Mouse (Mus musculus): Measurements from ENCODE around the gene Chrnb1. TPM values are rescaled to one million over a fixed set of nuclear protein-coding genes. Genes with fewer than 3 reads are reported as not detected.

Gene Chrnb1
- polyA plus RNA-seq (2012; ENCODE audit: insufficient read depth, insufficient read length, low replicate concordance, missing spikeins) = not detected in 2 replicates

GRCm38 (mm10) chr11:69795168-69795982 is at the start of gene Chrnb1:
Gene Chrnb1 (minus strand): TSS chr11:69795943.
- Histone ChIP-seq H3K27ac (ENCODE audit: insufficient read depth, low read depth, low read length) (no peak within 1 kb of the TSS), H3K4me1 (ENCODE audit: control insufficient read depth, insufficient read depth, low read length) (peaks cover 12% of the 10 kb centered on the region), H3K4me3 (ENCODE audit: insufficient read depth, low read depth, low read length) (peak within 1 kb of the TSS; percentile 55)
- WGBS = 1% methylated on average over 52 of the region's 52 CpGs
- TF ChIP-seq CTCF (IDR thresholded peaks at IDR 0.05; ENCODE audit: insufficient read depth, low read depth, low read length) (no peak), POLR2A (IDR thresholded peaks at IDR 0.05; ENCODE audit: insufficient read depth, low read depth, low read length) (0 out of 2 replicates have a peak, but pooled peaks have one; percentile 15)

DNA sequence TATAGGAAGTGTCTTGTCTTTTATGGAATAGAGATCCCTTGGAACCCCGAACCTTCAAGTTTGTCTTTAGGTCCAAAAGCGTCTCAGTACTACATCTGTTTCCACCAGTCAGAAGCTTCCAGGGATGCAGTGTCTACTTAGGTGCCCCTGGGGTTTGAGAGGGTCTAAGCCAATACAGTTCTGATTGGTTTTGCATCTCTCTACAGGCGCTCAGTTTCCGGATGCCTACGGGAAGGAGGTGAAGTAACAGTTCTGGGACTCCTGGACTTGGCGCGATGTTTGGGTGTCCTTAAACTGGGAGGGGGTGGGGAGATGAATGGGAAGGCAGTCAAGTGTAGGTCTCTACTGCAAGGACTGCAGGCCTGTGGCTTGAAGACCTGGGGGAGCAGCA is 43.0 kb upstream of the Chrnb1 start:
- 0% methylated on average over 7 of the region's 7 CpGs for WGBS
- TF ChIP-seq CTCF (IDR thresholded peaks at IDR 0.05; ENCODE audit: insufficient read depth, low read depth, low read length) (no peak), POLR2A (IDR thresholded peaks at IDR 0.05; ENCODE audit: insufficient read depth, low read depth, low read length) (no peak)
- Histone ChIP-seq H3K4me1 (ENCODE audit: control insufficient read depth, insufficient read depth, low read length) (peaks cover 25% of the 10 kb centered on the region), H3K4me3 (ENCODE audit: insufficient read depth, low read depth, low read length) (peak overlapping the region; percentile 78), H3K27ac (ENCODE audit: insufficient read depth, low read depth, low read length) (peak overlapping the region; percentile 84)

GRCm38 (mm10) chr11:69837952-69838713 is 42.4 kb upstream of the Chrnb1 start, which contains the start of gene Tmem256:
Gene Tmem256 (plus strand): TSS chr11:69838514.
- H3K27ac ChIP-seq (ENCODE audit: insufficient read depth, low read depth, low read length) = peak within 1 kb of the TSS; percentile 84
- under 1% methylated on average over 34 of the region's 34 CpGs for WGBS
- peaks cover 28% of the 10 kb centered on the region for H3K4me1 ChIP-seq (ENCODE audit: control insufficient read depth, insufficient read depth, low read length)
- TF ChIP-seq CTCF (IDR thresholded peaks at IDR 0.05; ENCODE audit: insufficient read depth, low read depth, low read length) (no peak), POLR2A (IDR thresholded peaks at IDR 0.05; ENCODE audit: insufficient read depth, low read depth, low read length) (peak; percentile 87)
- H3K4me3 ChIP-seq (ENCODE audit: insufficient read depth, low read depth, low read length) = peak within 1 kb of the TSS; percentile 89

GRCm38 (mm10) chr11:69837604-69837951 is 41.8 kb upstream of the Chrnb1 start, which contains the start of gene Nlgn2:
Gene Nlgn2 (minus strand): TSS chr11:69837784.
- Histone ChIP-seq H3K4me1 (ENCODE audit: control insufficient read depth, insufficient read depth, low read length) (peaks cover 28% of the 10 kb centered on the region), H3K4me3 (ENCODE audit: insufficient read depth, low read depth, low read length) (peak within 1 kb of the TSS; percentile 89), H3K27ac (ENCODE audit: insufficient read depth, low read depth, low read length) (peak within 1 kb of the TSS; percentile 84)
- WGBS = under 1% methylated on average over 31 of the region's 32 CpGs
- TF ChIP-seq CTCF (IDR thresholded peaks at IDR 0.05; ENCODE audit: insufficient read depth, low read depth, low read length) = no peak
- TF ChIP-seq POLR2A (IDR thresholded peaks at IDR 0.05; ENCODE audit: insufficient read depth, low read depth, low read length) = peak; percentile 74

DNA sequence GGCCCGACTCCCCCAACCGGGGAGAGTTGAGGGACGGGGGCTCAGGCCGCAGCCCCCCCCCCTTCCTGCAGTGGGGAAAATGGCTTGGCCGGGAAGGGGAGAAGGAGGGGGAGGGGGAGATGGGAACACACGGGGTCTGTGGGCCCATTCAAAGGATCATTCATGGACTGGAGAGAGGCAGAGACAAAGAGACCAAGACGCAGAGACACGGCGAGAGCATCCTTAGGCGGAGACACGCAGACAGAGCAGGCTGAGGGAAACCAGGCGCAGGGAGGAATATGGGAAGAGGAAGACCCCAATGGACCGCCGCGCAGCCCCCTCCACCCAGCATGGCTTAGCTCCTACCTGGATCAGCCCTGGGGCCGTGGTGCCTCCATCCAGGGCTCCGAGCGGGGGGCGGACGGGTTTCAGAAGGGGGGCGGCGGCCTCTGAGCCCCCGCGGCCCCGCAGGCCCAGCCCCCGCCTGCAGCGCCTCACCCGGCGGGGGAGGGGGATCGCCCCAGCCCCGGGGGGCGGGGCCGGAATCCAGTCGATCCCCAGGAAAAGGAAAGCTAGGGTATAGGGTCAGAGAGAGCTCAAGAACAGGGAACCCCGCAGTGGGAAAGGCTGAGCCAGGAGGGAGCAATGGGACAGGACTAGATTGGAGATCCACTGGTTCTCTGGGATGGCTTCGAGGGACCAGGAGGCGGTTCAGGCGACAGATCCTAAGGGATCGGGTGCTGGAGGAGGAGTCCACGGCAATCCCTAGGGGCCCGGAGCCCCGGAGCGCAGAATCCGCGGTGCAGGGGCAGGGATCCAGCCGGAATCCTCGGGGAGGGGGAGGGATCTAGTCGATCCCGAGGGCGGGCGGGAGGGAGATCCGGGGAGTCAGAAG is 41.2 kb upstream of the Chrnb1 start:
- TF ChIP-seq CTCF (IDR thresholded peaks at IDR 0.05; ENCODE audit: insufficient read depth, low read depth, low read length) = no peak
- no peak for TF ChIP-seq POLR2A (IDR thresholded peaks at IDR 0.05; ENCODE audit: insufficient read depth, low read depth, low read length)
- WGBS = under 1% methylated on average over 52 of the region's 52 CpGs
- peak overlapping the region; percentile 80 for H3K27ac ChIP-seq (ENCODE audit: insufficient read depth, low read depth, low read length)
- H3K4me3 ChIP-seq (ENCODE audit: insufficient read depth, low read depth, low read length) = peak overlapping the region; percentile 89
- peaks cover 28% of the 10 kb centered on the region for H3K4me1 ChIP-seq (ENCODE audit: control insufficient read depth, insufficient read depth, low read length)

DNA sequence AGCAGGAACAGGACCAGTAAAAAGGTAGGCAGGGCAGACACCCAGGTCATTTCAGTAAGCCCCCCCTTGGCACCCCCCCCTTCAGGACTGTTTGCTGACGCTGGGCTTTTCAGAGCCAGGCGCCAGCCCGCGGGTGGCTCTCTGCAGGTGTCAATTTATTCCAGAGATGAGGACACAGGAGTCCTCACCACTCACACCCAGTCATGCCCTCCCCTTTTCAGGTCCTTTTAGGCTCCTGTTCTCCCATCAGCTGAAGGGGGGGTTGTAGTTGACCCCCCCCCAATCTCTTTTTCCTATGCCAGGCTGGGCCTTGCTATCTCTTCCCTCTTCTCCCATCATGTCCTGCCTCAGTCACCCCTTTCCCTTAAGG is 40.2 kb upstream of the Chrnb1 start:
- H3K4me3 ChIP-seq (ENCODE audit: insufficient read depth, low read depth, low read length) = peak overlapping the region; percentile 89
- WGBS = 0% methylated on average over 4 of the region's 4 CpGs
- TF ChIP-seq POLR2A (IDR thresholded peaks at IDR 0.05; ENCODE audit: insufficient read depth, low read depth, low read length) (no peak), CTCF (IDR thresholded peaks at IDR 0.05; ENCODE audit: insufficient read depth, low read depth, low read length) (no peak)
- H3K4me1 ChIP-seq (ENCODE audit: control insufficient read depth, insufficient read depth, low read length) = peaks cover 28% of the 10 kb centered on the region
- H3K27ac ChIP-seq (ENCODE audit: insufficient read depth, low read depth, low read length) = no peak overlapping the region

GRCm38 (mm10) chr11:69835326-69835965 is 39.7 kb upstream of the Chrnb1 start:
- Histone ChIP-seq H3K27ac (ENCODE audit: insufficient read depth, low read depth, low read length) (no peak overlapping the region; the same call in 1 of the 2 replicates), H3K4me1 (ENCODE audit: control insufficient read depth, insufficient read depth, low read length) (peaks cover 28% of the 10 kb centered on the region), H3K4me3 (ENCODE audit: insufficient read depth, low read depth, low read length) (peak overlapping the region; percentile 89)
- 8% methylated on average over 9 of the region's 9 CpGs for WGBS
- TF ChIP-seq POLR2A (IDR thresholded peaks at IDR 0.05; ENCODE audit: insufficient read depth, low read depth, low read length) = no peak
- TF ChIP-seq CTCF (IDR thresholded peaks at IDR 0.05; ENCODE audit: insufficient read depth, low read depth, low read length) = no peak

All from olfactory bulb, adult 2 months (tissue).